8 mouse cellular contexts compared by ENCODE assay signal in the genomic region with DNA sequence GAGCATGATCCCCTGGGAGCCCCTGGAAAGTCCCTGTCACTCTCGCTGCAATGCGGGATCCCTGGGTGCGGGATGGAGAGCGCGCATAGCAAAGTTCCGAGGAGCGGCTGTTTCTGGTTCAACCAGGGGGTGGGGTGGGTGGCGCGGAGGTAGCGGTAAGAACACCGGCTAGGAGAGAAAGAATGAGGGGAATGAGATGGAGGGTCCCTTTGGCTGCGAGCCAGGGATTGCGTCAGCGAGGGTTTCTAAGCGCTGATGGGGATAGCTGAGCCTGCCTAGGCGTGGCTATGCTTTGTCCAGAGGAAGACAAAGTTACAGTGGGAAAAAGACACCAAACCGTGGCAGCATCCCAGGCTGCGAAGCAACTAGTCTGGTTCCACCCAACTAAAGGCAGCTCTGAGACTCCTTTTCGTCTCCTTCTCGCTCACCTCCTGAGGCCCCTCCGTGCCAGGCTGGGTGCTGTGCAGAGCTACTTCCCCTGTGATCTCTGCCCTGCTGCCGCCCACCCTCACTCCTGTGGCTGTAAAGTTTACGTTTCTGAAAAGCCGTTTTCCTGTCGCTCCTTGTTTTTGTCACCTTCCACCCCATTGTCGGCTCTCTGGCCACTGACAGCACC. TPM values are rescaled to one million over a fixed set of nuclear protein-coding genes. Genes with fewer than 3 reads are reported as not detected.
DNase-seq lines count a peak whose midpoint lies in the region; ATAC-seq and TF ChIP-seq lines count a peak whose summit lies in the region.
"Had no signal": no experiment of that assay in that cellular context is flagged by ENCODE, and none has a peak within 500 bp of the region (broad histone marks: within the 10 kb centered on the region; RNA-seq: fewer than 3 reads in every experiment).

No protein-coding gene starts in this region.

- no peak for TF ChIP-seq CTCF in heart, postnatal 0 days (IDR thresholded peaks at IDR 0.05; ENCODE audit: low read depth)

- TF ChIP-seq EP300 in heart, postnatal 0 days (IDR thresholded peaks at IDR 0.05; ENCODE audit: low read depth): no peak

- H3K9me3 ChIP-seq in embryonic facial prominence, embryonic 13.5 days: no peaks in the 10 kb centered on the region; the same call in 1 of the 2 replicates
- no peaks in the 10 kb centered on the region for H3K9me3 ChIP-seq in heart, postnatal 0 days (replicated peaks; ENCODE audit: control insufficient read depth, low read length)
- no peaks in the 10 kb centered on the region for H3K9me3 ChIP-seq in limb, embryonic 13.5 days
- no peaks in the 10 kb centered on the region for H3K9me3 ChIP-seq in midbrain, embryonic 16.5 days (replicated peaks; ENCODE audit: control insufficient read depth, low read length, poor library complexity, severe bottlenecking)

- H3K36me3 ChIP-seq in embryonic facial prominence, embryonic 13.5 days: no peaks in the 10 kb centered on the region
- H3K36me3 ChIP-seq in heart, postnatal 0 days (replicated peaks; ENCODE audit: control insufficient read depth, insufficient read depth, low read length): no peaks in the 10 kb centered on the region
- H3K36me3 ChIP-seq in limb, embryonic 13.5 days: no peaks in the 10 kb centered on the region
- no peaks in the 10 kb centered on the region for H3K36me3 ChIP-seq in midbrain, embryonic 16.5 days (ENCODE audit: control insufficient read depth, insufficient read depth, low read length)

- H3K4me2 ChIP-seq in embryonic facial prominence, embryonic 13.5 days: peak overlapping the region; percentile 95
- H3K4me2 ChIP-seq in heart, postnatal 0 days (ENCODE audit: low read depth, low read length): peak overlapping the region; percentile 99
- peak overlapping the region; percentile 91 for H3K4me2 ChIP-seq in limb, embryonic 13.5 days (replicated peaks)
- H3K4me2 ChIP-seq in midbrain, embryonic 16.5 days (ENCODE audit: low read length): peak overlapping the region; percentile 96

- H3K4me1 ChIP-seq in embryonic facial prominence, embryonic 13.5 days: peaks cover 16% of the 10 kb centered on the region
- H3K4me1 ChIP-seq in heart, postnatal 0 days (ENCODE audit: control insufficient read depth, insufficient read depth): 0 out of 2 replicates have a peak, but pooled peaks cover 9% of the 10 kb centered on the region
- peaks cover 19% of the 10 kb centered on the region for H3K4me1 ChIP-seq in limb, embryonic 13.5 days
- H3K4me1 ChIP-seq in midbrain, embryonic 16.5 days (ENCODE audit: control insufficient read depth, insufficient read depth, low read length): peaks cover 9% of the 10 kb centered on the region

- peak overlapping the region; percentile 69 for H3K4me3 ChIP-seq in embryonic facial prominence, embryonic 13.5 days
- peak overlapping the region; percentile 74 for H3K4me3 ChIP-seq in heart, postnatal 0 days (ENCODE audit: low read depth, low read length)
- peak overlapping the region; percentile 70 for H3K4me3 ChIP-seq in limb, embryonic 13.5 days
- peak overlapping the region; percentile 72 for H3K4me3 ChIP-seq in midbrain, embryonic 16.5 days (ENCODE audit: low read depth, low read length)

- no peaks in the 10 kb centered on the region; the same call in 1 of the 2 replicates for H3K27me3 ChIP-seq in embryonic facial prominence, embryonic 13.5 days
- no peaks in the 10 kb centered on the region for H3K27me3 ChIP-seq in heart, postnatal 0 days (ENCODE audit: control insufficient read depth, insufficient read depth, low read length)
- 0 out of 2 replicates have a peak, but pooled peaks cover 3% of the 10 kb centered on the region for H3K27me3 ChIP-seq in limb, embryonic 13.5 days
- H3K27me3 ChIP-seq in midbrain, embryonic 16.5 days (ENCODE audit: control insufficient read depth, insufficient read depth, low read depth, low read length): no peaks in the 10 kb centered on the region

- H3K9ac ChIP-seq in embryonic facial prominence, embryonic 13.5 days: peak overlapping the region; percentile 77
- peak overlapping the region; percentile 67 for H3K9ac ChIP-seq in heart, postnatal 0 days (replicated peaks; ENCODE audit: low read depth, low read length)
- H3K9ac ChIP-seq in limb, embryonic 13.5 days: peak overlapping the region; percentile 77
- H3K9ac ChIP-seq in midbrain, embryonic 16.5 days (ENCODE audit: low read depth, low read length): peak overlapping the region; percentile 85

- peak overlapping the region; percentile 87 for H3K27ac ChIP-seq in embryonic facial prominence, embryonic 13.5 days
- H3K27ac ChIP-seq in heart, postnatal 0 days (ENCODE audit: low read depth): peak overlapping the region; percentile 80
- H3K27ac ChIP-seq in limb, embryonic 13.5 days: peak overlapping the region; percentile 90
- peak overlapping the region; percentile 59 for H3K27ac ChIP-seq in midbrain, embryonic 16.5 days (ENCODE audit: low read length)

- peak; percentile 61 for DNase-seq in A20 (ENCODE audit: low read depth, low spot score)
- no peak for DNase-seq in heart, postnatal 0 days (ENCODE audit: low spot score)
- DNase-seq in thymus, postnatal 0 days (ENCODE audit: low spot score): peak; percentile 61

- under 1% methylated on average over 26 of the region's 26 CpGs for WGBS in embryonic facial prominence, embryonic 13.5 days
- WGBS in heart, postnatal 0 days: under 1% methylated on average over 26 of the region's 26 CpGs
- under 1% methylated on average over 26 of the region's 26 CpGs for WGBS in limb, embryonic 13.5 days
- 0% methylated on average over 26 of the region's 26 CpGs for WGBS in midbrain, embryonic 16.5 days

- peak; percentile 24 for ATAC-seq in CD4-positive, CD25-positive, alpha-beta regulatory T cell, adult 4 months
- ATAC-seq in embryonic facial prominence, embryonic 13.5 days (ENCODE audit: insufficient number of reproducible peaks, insufficient read depth, low FRiP score, low TSS enrichment, low read depth): peak; percentile 50
- ATAC-seq in heart, postnatal 0 days (ENCODE audit: insufficient read depth, low read depth): peak; percentile 34
- peak; percentile 75 for ATAC-seq in limb, embryonic 13.5 days (ENCODE audit: low FRiP score, low read depth)
- peak; percentile 69 for ATAC-seq in midbrain, embryonic 16.5 days

RNA-seq across cellular contexts. Expression of a gene that starts 0.8 kb away (rescaled TPM):
- 100 to 1,000 TPM; 165 to 194 TPM for polyA plus RNA-seq in CD4-positive, CD25-positive, alpha-beta regulatory T cell, adult 4 months (2017; shearing (Covaris generic))
- 63.0 and 71.6 TPM in 2 replicates for polyA plus RNA-seq in embryonic facial prominence, embryonic 13.5 days (2015; fragmentation: Nextera tagmentation; extraction: Ambion mirVana)
- 35.8 and 39.2 TPM in 2 replicates for total RNA-seq in heart, postnatal 0 days (2014; rRNA removed; ENCODE audit: low replicate concordance)
- 27.3 and 28.4 TPM in 2 replicates for polyA plus RNA-seq in heart, postnatal 0 days (2015; fragmentation: Nextera tagmentation; extraction: Ambion mirVana)
- polyA plus RNA-seq in limb, embryonic 13.5 days (2015; fragmentation: Nextera tagmentation; extraction: Ambion mirVana): 124 and 125 TPM in 2 replicates
- 26.6 and 32.1 TPM in 2 replicates for polyA plus RNA-seq in midbrain, embryonic 16.5 days (2015; fragmentation: Nextera tagmentation; extraction: Ambion mirVana)
- 32.8 and 36.7 TPM in 2 replicates for polyA plus RNA-seq in thymus, postnatal 0 days (2015; fragmentation: Nextera tagmentation; extraction: Ambion mirVana)

RNA-seq across cellular contexts. Expression of a gene that starts 25.3 kb away (rescaled TPM):
- not detected for polyA plus RNA-seq in CD4-positive, CD25-positive, alpha-beta regulatory T cell, adult 4 months (2017; shearing (Covaris generic))
- not detected in 2 replicates for polyA plus RNA-seq in embryonic facial prominence, embryonic 13.5 days (2015; fragmentation: Nextera tagmentation; extraction: Ambion mirVana)
- total RNA-seq in heart, postnatal 0 days (2014; rRNA removed; ENCODE audit: low replicate concordance): not detected in 2 replicates
- polyA plus RNA-seq in heart, postnatal 0 days (2015; fragmentation: Nextera tagmentation; extraction: Ambion mirVana): not detected in 2 replicates
- polyA plus RNA-seq in limb, embryonic 13.5 days (2015; fragmentation: Nextera tagmentation; extraction: Ambion mirVana): not detected in 2 replicates
- not detected in 2 replicates for polyA plus RNA-seq in midbrain, embryonic 16.5 days (2015; fragmentation: Nextera tagmentation; extraction: Ambion mirVana)
- not detected in 2 replicates for polyA plus RNA-seq in thymus, postnatal 0 days (2015; fragmentation: Nextera tagmentation; extraction: Ambion mirVana)
- total RNA-seq: layer of hippocampus, postnatal 36 days had no signal

RNA-seq across cellular contexts. Expression of a gene that starts 46.3 kb away (rescaled TPM):
- 10 to 100 TPM; 66.1 to 83.6 TPM for polyA plus RNA-seq in CD4-positive, CD25-positive, alpha-beta regulatory T cell, adult 4 months (2017; shearing (Covaris generic))
- 252 and 284 TPM in 2 replicates for polyA plus RNA-seq in embryonic facial prominence, embryonic 13.5 days (2015; fragmentation: Nextera tagmentation; extraction: Ambion mirVana)
- 128 and 168 TPM in 2 replicates for total RNA-seq in heart, postnatal 0 days (2014; rRNA removed; ENCODE audit: low replicate concordance)
- 106 and 112 TPM in 2 replicates for polyA plus RNA-seq in heart, postnatal 0 days (2015; fragmentation: Nextera tagmentation; extraction: Ambion mirVana)
- 246 and 261 TPM in 2 replicates for polyA plus RNA-seq in limb, embryonic 13.5 days (2015; fragmentation: Nextera tagmentation; extraction: Ambion mirVana)
- polyA plus RNA-seq in midbrain, embryonic 16.5 days (2015; fragmentation: Nextera tagmentation; extraction: Ambion mirVana): 340 and 348 TPM in 2 replicates
- 251 and 260 TPM in 2 replicates for polyA plus RNA-seq in thymus, postnatal 0 days (2015; fragmentation: Nextera tagmentation; extraction: Ambion mirVana)

Comparison
In these comparisons a context has a peak if more than half of its experiments do, and no peak if none do; other contexts are left out.
1. ATAC-seq: peak in every context shown above with its lines; median percentile 75 in limb, embryonic 13.5 days; 69 in midbrain, embryonic 16.5 days; 50 in embryonic facial prominence, embryonic 13.5 days; 34 in heart, postnatal 0 days; 24 in CD4-positive, CD25-positive, alpha-beta regulatory T cell, adult 4 months.